Mouse (Mus musculus) bone marrow, adult 2 months (tissue): Measurements from ENCODE around the gene Pdcd6ip. TPM values are rescaled to one million over a fixed set of nuclear protein-coding genes. Genes with fewer than 3 reads are reported as not detected.

ENCODE experiments used
- H3K27ac ChIP-seq: fragments of 200-500 bp; 2 replicates; pipeline ENCODE4 v1.5.1; 2012; ENCODE audit warnings: low read depth, mild to moderate bottlenecking, control low read depth, inconsistent platforms, low read length; ENCODE audit not compliant: control insufficient read depth, poor library complexity, insufficient read depth
- H3K4me1 ChIP-seq: fragments of 200-500 bp; 2 replicates; pipeline ENCODE4 v1.6.1; 2011; ENCODE audit warnings: low read length; ENCODE audit not compliant: control insufficient read depth, insufficient read depth
- H3K4me3 ChIP-seq: fragments of 200-500 bp; replicated peaks from 2 replicates; pipeline ENCODE3; 2011; ENCODE audit warnings: mild to moderate bottlenecking, low read depth, low read length, control low read depth; ENCODE audit not compliant: control insufficient read depth
- CTCF ChIP-seq: fragments of 200-500 bp; IDR thresholded peaks from 2 replicates; pipeline ENCODE4 v1.5.1; 2011; ENCODE audit warnings: low read length, control low read depth; ENCODE audit not compliant: control insufficient read depth, insufficient read depth
- POLR2A ChIP-seq: fragments of 200-500 bp; IDR thresholded peaks from 2 replicates; pipeline ENCODE4 v1.6.1; 2011; ENCODE audit warnings: low read depth, mild to moderate bottlenecking, control low read depth, low read length, borderline replicate concordance; ENCODE audit not compliant: control insufficient read depth
- WGBS: fragments of 180-500 bp; shearing (Covaris S2); methylation state at CpG from one replicate; pipeline ENCODE4 v1.1.7; 2018; 5-methylcytosine and 5-hydroxymethylcytosine counted together
- polyA plus RNA-seq: library from polyadenylated mRNA; stranded (reverse); fragments of >200 nt; gene quantifications from 2 replicates; pipeline ENCODE4 v1.2.4, GENCODE M21; 2011; ENCODE audit warnings: low replicate concordance; ENCODE audit not compliant: missing spikeins, insufficient read depth, insufficient read length

The Pdcd6ip gene
- polyA plus RNA-seq, 1 experiment = 25.0 TPM

GRCm38 (mm10) chr9:113710871-113711270 is 2.8 kb upstream of the Pdcd6ip start:
- 88% methylated on average over 12 of the region's 12 CpGs for WGBS
- Histone ChIP-seq H3K4me3 (no peak overlapping the region), H3K27ac (no peak overlapping the region), H3K4me1 (peaks cover 2% of the 10 kb centered on the region)
- TF ChIP-seq POLR2A = no peak

GRCm38 (mm10) chr9:113708361-113709280 is 562 bp upstream of the Pdcd6ip start:
- Histone ChIP-seq H3K4me3 (peak overlapping the region; percentile 94), H3K4me1 (peaks cover 5% of the 10 kb centered on the region), H3K27ac (peak overlapping the region; percentile 98)
- no peak for TF ChIP-seq POLR2A
- TF ChIP-seq CTCF = no peak
- 31% methylated on average over 19 of the region's 19 CpGs for WGBS

- Histone ChIP-seq H3K4me3 (peak overlapping the region; percentile 94), H3K27ac (no peak overlapping the region), H3K4me1 (peaks cover 5% of the 10 kb centered on the region)
- TF ChIP-seq POLR2A (no peak), CTCF (no peak)
- WGBS = 12% methylated on average over 9 of the region's 9 CpGs
These were observed 1.2 kb downstream of the Pdcd6ip start for GRCm38 (mm10) chr9:113706841-113707240.

GRCm38 (mm10) chr9:113706108-113706507 is 2.0 kb downstream of the Pdcd6ip start:
- TF ChIP-seq POLR2A = no peak
- no peak for TF ChIP-seq CTCF
- 3% methylated on average over 2 of the region's 2 CpGs for WGBS
- H3K4me3 ChIP-seq = peak overlapping the region; percentile 29
- peaks cover 5% of the 10 kb centered on the region for H3K4me1 ChIP-seq
- no peak overlapping the region for H3K27ac ChIP-seq

- Histone ChIP-seq H3K4me3 (no peak overlapping the region), H3K4me1 (peaks cover 4% of the 10 kb centered on the region), H3K27ac (no peak overlapping the region)
- WGBS = 78% methylated on average over 5 of the region's 5 CpGs
- TF ChIP-seq POLR2A = no peak
- TF ChIP-seq CTCF = no peak
These were observed 6.5 kb downstream of the Pdcd6ip start for GRCm38 (mm10) chr9:113701441-113702160.

GRCm38 (mm10) chr9:113687461-113687860 is 20.6 kb downstream of the Pdcd6ip start:
- no peaks in the 10 kb centered on the region for H3K4me1 ChIP-seq
- H3K4me3 ChIP-seq = no peak overlapping the region
- TF ChIP-seq POLR2A (no peak), CTCF (no peak)
- 89% methylated on average over 12 of the region's 12 CpGs for WGBS
- H3K27ac ChIP-seq = no peak overlapping the region

- 90% methylated on average over 6 of the region's 6 CpGs for WGBS
- no peak for TF ChIP-seq CTCF
- no peak for TF ChIP-seq POLR2A
These were observed 34.3 kb downstream of the Pdcd6ip start for GRCm38 (mm10) chr9:113673721-113674120.

GRCm38 (mm10) chr9:113672352-113672751 is 35.7 kb downstream of the Pdcd6ip start:
- H3K4me3 ChIP-seq = no peak overlapping the region
- H3K4me1 ChIP-seq = no peaks in the 10 kb centered on the region; the same call in 1 of the 2 replicates
- no peak for TF ChIP-seq POLR2A
- TF ChIP-seq CTCF = no peak
- H3K27ac ChIP-seq = no peak overlapping the region
- 92% methylated on average over 5 of the region's 5 CpGs for WGBS

More at GRCm38 (mm10) chr9:113673721-113674120, 34.3 kb downstream of the Pdcd6ip start:
- Histone ChIP-seq H3K27ac (no peak overlapping the region), H3K4me3 (no peak overlapping the region), H3K4me1 (no peaks in the 10 kb centered on the region; the same call in 1 of the 2 replicates)

GRCm38 (mm10) chr9:113670857-113671106 is 37.3 kb downstream of the Pdcd6ip start:
- Histone ChIP-seq H3K4me1 (no peaks in the 10 kb centered on the region; the same call in 1 of the 2 replicates), H3K27ac (no peak overlapping the region), H3K4me3 (no peak overlapping the region)
- TF ChIP-seq CTCF (no peak), POLR2A (no peak)
- WGBS = 87% methylated on average over 1 of the region's 1 CpGs
